Comparison of ENCODE assay signal across 9 mouse cellular contexts in the genomic region with DNA sequence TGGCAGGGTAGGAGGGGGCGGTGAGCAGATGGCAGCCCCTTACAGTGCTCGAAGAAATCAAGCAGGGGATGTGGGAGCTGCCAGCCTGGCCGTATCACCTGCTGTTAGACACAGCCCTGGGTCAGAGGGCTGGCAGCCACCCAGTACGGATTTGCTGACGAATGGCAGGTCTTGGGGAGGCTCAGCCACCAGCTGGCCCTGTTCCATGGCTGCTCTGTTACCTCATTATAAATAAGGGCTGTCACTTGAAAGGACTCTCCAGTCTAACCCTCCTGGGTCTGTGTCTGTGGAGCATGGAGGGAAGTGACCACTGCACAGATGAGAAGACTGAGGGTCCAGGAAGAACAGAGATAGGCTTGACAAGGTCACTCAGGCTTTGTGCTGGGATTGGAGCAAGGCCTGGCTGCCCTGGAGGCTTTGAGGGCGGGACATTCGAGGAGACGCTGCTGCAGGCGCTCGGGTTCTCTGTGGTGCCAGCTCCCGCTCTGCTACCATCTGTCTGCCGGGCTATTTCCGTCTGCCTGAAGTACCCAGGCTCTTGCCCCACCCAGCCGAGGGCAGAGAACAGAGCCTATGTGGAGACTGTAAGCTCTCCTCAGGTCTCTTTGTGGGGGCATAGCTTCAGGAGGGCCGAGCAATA.
A peak's percentile ranks its signal among the peaks of the same experiment; 100 is the strongest.
DNase-seq lines count a peak whose midpoint lies in the region; ATAC-seq lines count a peak whose summit lies in the region.
"Had no signal": no experiment of that assay in that cellular context is flagged by ENCODE, and none has a peak within 500 bp of the region (broad histone marks: within the 10 kb centered on the region; RNA-seq: fewer than 3 reads in every experiment).

No protein-coding gene starts in this region.

- WGBS in kidney, embryonic 14.5 days, result 43% methylated on average over 15 of the region's 15 CpGs
- whole genome bisulfite sequencing in hindbrain, embryonic 14.5 days, result 30% methylated on average over 15 of the region's 15 CpGs
- 62% methylated on average over 15 of the region's 15 CpGs for WGBS in intestine, embryonic 15.5 days

- no peaks in the 10 kb centered on the region for H3K36me3 ChIP-seq in kidney, embryonic 14.5 days (ENCODE audit: control insufficient read depth, insufficient read depth, low read length)
- H3K36me3 ChIP-seq in hindbrain, embryonic 14.5 days (replicated peaks; ENCODE audit: control insufficient read depth, insufficient read depth), result no peaks in the 10 kb centered on the region
- no peaks in the 10 kb centered on the region for H3K36me3 ChIP-seq in intestine, embryonic 15.5 days
- H3K36me3 ChIP-seq: limb, embryonic 12.5 days had no signal

- no peak overlapping the region for H3K9ac ChIP-seq in kidney, embryonic 14.5 days (ENCODE audit: low read depth, low read length)
- no peak overlapping the region; the same call in 1 of the 2 replicates for H3K9ac ChIP-seq in hindbrain, embryonic 14.5 days
- no peak overlapping the region for H3K9ac ChIP-seq in intestine, embryonic 15.5 days
- H3K9ac ChIP-seq: limb, embryonic 12.5 days had no signal

- DNase-seq in kidney, postnatal 14 days, result no peak
- peak; percentile 98 to 99 for DNase-seq in cerebellum, adult 18-20 months
- peak; percentile 71 for DNase-seq in hindbrain, embryonic 14.5 days (ENCODE audit: low spot score)
- DNase-seq in retina, embryonic 14.5 days (ENCODE audit: low spot score), result peak; percentile 37

- no peaks in the 10 kb centered on the region for H3K9me3 ChIP-seq in kidney, embryonic 14.5 days (ENCODE audit: control insufficient read depth, low read length)
- H3K9me3 ChIP-seq in hindbrain, embryonic 14.5 days (ENCODE audit: control insufficient read depth, low read length), result no peaks in the 10 kb centered on the region
- no peaks in the 10 kb centered on the region for H3K9me3 ChIP-seq in intestine, embryonic 15.5 days
- H3K9me3 ChIP-seq: limb, embryonic 12.5 days had no signal

- peak; percentile 65 for ATAC-seq in kidney, embryonic 14.5 days (ENCODE audit: low FRiP score, low TSS enrichment)
- ATAC-seq in hindbrain, embryonic 14.5 days (ENCODE audit: low FRiP score), result peak; percentile 62
- no peak for ATAC-seq in intestine, embryonic 15.5 days
- ATAC-seq in activated CD4-positive, CD25-positive, alpha-beta regulatory T cell, adult 4 months, result no peak
- ATAC-seq in megakaryocyte, adult 5-6 weeks (ENCODE audit: poor library complexity, severe bottlenecking), result no peak

- H3K27me3 ChIP-seq in kidney, embryonic 14.5 days (ENCODE audit: control insufficient read depth, insufficient read depth, low read length), result no peaks in the 10 kb centered on the region
- no peaks in the 10 kb centered on the region for H3K27me3 ChIP-seq in hindbrain, embryonic 14.5 days (ENCODE audit: control insufficient read depth, insufficient read depth, low read length)
- 0 out of 2 replicates have a peak, but pooled peaks cover 2% of the 10 kb centered on the region for H3K27me3 ChIP-seq in intestine, embryonic 15.5 days (replicated peaks)
- H3K27me3 ChIP-seq: limb, embryonic 12.5 days had no signal

- no peak overlapping the region for H3K27ac ChIP-seq in kidney, embryonic 14.5 days (ENCODE audit: low read depth, low read length)
- peak overlapping the region; percentile 48 for H3K27ac ChIP-seq in hindbrain, embryonic 14.5 days
- no peak overlapping the region for H3K27ac ChIP-seq in intestine, embryonic 15.5 days
- H3K27ac ChIP-seq: limb, embryonic 12.5 days had no signal

- H3K4me3 ChIP-seq in kidney, embryonic 14.5 days (ENCODE audit: low read length), result no peak overlapping the region
- no peak overlapping the region for H3K4me3 ChIP-seq in hindbrain, embryonic 14.5 days (replicated peaks; ENCODE audit: low read length)
- H3K4me3 ChIP-seq in intestine, embryonic 15.5 days (replicated peaks), result no peak overlapping the region
- H3K4me3 ChIP-seq: limb, embryonic 12.5 days had no signal

- H3K4me1 ChIP-seq in kidney, embryonic 14.5 days (ENCODE audit: control insufficient read depth, insufficient read depth, low read length), result no peaks in the 10 kb centered on the region
- peaks cover 17% of the 10 kb centered on the region for H3K4me1 ChIP-seq in hindbrain, embryonic 14.5 days (replicated peaks; ENCODE audit: control insufficient read depth, insufficient read depth, low read length)
- H3K4me1 ChIP-seq in intestine, embryonic 15.5 days (replicated peaks), result no peaks in the 10 kb centered on the region
- H3K4me1 ChIP-seq: limb, embryonic 12.5 days had no signal

- H3K4me2 ChIP-seq in kidney, embryonic 14.5 days (replicated peaks; ENCODE audit: low read depth, low read length), result no peak overlapping the region
- H3K4me2 ChIP-seq in hindbrain, embryonic 14.5 days (replicated peaks), result no peak overlapping the region
- H3K4me2 ChIP-seq in intestine, embryonic 15.5 days (replicated peaks), result no peak overlapping the region
- H3K4me2 ChIP-seq: limb, embryonic 12.5 days had no signal

Comparison
In these comparisons a context has a peak if more than half of its experiments do, and no peak if none do; other contexts are left out.
1. ATAC-seq: peak in kidney, embryonic 14.5 days (single experiment) and hindbrain, embryonic 14.5 days (single experiment); none in intestine, embryonic 15.5 days (single experiment), activated CD4-positive, CD25-positive, alpha-beta regulatory T cell, adult 4 months (single experiment) and megakaryocyte, adult 5-6 weeks (single experiment).